Mouse (Mus musculus) CD4-positive, CD25-positive, alpha-beta regulatory T cell, adult 4 months (primary cell): Measurements from ENCODE around the gene Ankrd1. TPM values are rescaled to one million over a fixed set of nuclear protein-coding genes. Genes with fewer than 3 reads are reported as not detected.

Source experiments
- ATAC-seq: one replicate; pipeline ENCODE4 v1.8.0; 2017
- polyA plus RNA-seq, 2 experiments: library from polyadenylated mRNA; unstranded; fragments of 100-300 nt; shearing (Covaris generic); gene quantifications; one replicate each; pipeline ENCODE4 v1.2.1; 2017

The Ankrd1 gene
- polyA plus RNA-seq, 2 experiments from 2014 or later: not detected

DNA sequence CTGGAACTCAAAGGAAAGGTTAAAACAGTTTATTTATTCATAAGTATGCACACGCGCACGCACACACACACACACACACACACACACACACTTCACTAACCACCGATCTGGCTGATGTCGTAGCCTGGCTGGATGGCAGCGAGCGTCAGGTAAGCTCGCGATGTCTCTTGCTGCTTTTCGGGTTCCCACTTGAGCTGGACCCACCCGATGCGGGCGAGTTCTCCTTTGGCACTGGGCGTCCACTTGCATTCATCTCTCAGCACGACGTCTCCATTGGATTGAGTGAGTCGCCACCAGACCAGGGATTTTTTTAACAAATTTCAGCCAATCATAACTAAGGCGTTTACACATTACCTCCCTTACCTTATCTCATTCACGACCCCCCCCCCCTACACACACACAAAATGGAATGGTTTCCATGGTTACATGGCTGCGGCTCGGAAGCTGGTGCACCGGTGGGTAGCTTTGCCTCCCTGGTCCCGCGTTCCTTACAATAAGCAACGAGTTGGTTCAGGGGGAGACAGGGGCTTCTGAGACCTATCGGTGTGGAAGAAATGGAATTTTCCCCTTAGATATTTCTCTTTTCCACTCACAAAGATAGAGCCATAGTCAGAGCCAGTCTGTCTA lies 10.5 kb downstream of the Ankrd1 start:
- no peak for ATAC-seq

DNA sequence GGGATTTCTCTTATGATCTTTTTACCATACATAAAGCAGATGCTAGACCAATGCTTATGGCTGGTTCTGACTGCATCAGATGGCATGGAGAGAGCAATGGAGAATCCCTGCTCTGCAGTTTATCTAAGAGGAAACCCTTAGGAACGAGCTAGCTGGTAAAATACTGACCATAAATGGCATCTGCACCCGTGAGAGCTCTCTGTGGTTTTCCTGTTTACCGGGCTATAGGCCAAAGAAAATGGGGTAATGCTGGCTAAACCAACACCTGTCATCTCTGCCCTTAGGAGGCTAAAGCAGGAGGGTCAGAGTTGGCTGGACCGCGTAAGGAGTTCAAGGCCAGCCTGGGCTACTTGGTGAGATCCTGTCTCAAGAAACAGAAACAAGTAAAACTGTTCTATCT lies 16.0 kb downstream of the Ankrd1 start:
- no peak for ATAC-seq

DNA sequence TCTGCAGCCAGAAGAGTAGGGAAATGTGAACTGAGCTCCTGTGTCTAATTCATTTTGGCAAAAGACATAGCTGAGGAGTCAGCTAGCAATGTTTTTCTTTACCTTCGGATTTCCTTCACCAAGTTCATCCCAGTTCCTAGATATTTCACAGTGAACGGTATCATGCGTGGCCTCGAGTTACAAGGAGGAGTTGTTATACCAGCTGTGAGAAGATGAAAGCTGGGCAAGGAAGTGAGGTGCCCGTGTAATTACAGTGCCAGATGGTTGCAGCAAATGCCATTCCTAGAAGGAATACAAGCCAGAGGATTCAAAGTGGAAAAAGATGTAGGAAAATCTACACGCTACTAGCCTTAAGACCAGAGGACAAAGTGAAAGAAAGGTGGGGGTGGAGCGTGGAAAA lies 21.0 kb downstream of the Ankrd1 start:
- no peak for ATAC-seq

DNA sequence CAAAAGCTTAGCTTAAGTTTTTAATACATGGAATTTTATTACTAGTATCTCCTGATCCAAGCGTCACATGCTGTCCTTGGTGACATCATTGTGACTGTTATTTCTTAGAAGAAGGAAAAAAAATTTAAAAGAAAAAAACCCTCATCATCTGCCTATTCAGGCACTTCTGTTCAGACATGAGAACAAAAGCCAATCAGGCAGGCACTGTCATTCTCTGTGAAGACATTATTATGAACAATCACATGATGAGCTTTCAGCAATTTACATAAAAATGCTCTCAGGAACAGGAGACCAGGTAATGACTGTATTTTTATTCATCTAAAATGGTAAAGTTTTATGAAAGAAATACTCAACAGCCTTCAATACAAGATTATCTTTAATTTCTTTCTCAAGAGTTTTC lies 21.6 kb downstream of the Ankrd1 start:
- no peak for ATAC-seq

DNA sequence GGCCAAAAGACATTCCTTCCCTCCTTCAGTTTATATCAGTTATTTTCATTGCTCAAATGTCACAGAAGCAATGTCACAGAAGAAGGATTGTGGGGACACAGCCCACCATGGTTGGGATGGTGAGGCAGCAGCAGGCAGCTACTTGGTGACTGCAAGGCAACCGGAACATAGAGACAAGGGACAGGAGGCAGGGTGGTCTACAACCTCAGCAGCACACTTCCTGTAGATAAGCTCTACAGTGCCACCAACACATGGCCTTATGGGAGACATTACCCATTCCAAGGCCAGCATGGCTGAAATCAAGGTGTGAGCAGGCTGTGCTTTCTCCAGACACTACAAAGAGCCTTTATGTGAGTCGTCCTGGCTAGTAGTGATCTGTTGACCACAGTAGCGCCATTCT lies 22.7 kb downstream of the Ankrd1 start:
- ATAC-seq: no peak

DNA sequence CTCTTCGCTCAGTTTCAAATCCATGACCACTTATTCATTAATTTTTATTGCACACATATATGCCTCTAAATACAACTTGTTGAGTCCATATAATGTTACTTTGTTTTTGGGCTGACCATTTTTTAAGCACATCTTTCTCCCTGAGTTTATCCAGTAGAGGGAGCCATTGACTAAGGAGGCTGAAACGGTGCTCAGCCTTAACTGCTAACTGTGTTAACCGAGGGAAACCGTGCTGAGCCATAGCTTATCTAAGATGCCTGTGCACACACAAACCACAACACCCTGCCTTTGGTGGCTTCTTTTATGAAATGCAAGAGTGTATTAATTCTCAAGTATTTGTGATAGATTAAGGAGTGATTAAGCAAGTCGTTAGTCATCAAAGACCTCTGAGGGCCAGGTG lies 29.1 kb downstream of the Ankrd1 start:
- ATAC-seq: no peak

DNA sequence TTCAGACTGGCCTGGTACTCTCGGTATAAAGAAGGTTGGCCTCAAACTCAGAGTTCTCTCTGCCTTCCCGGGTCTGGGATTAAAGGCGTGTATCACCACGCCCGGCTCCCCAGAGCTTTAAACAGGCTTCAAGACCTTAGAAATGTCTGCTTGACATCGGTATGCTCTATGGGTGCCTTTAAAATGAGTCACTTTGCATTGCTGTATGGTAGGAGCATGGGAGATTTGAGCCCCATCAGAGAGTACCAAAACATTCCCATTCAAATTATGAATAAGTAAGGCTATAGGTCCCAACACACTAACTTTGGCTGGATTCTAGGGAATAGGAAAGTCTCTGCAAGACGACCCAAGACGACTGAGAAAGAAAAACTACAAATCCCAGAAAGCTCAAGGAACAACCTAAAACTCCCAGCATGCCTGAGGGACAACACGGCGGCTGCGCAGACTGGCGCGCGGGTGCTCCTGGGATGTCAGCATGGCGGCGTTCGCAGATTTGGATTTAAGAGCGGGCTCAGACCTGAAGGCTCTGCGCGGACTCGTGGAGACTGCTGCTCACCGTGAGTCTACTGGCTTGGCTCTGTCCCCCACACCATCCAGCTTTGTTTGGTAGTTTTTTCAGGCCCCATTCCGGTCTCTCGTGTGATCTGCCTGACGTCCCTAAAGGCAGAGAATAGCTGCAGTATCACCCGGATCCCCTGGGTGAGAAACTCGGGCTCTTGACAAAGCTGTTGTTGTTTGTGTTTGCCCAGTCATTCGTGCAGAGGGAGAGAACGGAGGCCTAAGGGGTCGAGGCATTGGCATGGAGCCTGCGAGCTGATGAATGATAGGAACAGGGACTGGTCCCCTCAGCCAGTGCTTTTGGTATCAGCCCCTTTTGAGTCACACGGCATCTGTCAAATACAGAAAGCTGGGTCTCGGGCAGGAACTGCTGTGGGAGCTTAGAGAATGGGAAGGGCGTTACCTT lies 36.4 kb downstream of the Ankrd1 start, which contains the start of gene Rpp30:
TSS of gene Rpp30 (plus strand) at position 455 of the 964 bp plus-strand sequence.
- ATAC-seq: peak; percentile 94

DNA sequence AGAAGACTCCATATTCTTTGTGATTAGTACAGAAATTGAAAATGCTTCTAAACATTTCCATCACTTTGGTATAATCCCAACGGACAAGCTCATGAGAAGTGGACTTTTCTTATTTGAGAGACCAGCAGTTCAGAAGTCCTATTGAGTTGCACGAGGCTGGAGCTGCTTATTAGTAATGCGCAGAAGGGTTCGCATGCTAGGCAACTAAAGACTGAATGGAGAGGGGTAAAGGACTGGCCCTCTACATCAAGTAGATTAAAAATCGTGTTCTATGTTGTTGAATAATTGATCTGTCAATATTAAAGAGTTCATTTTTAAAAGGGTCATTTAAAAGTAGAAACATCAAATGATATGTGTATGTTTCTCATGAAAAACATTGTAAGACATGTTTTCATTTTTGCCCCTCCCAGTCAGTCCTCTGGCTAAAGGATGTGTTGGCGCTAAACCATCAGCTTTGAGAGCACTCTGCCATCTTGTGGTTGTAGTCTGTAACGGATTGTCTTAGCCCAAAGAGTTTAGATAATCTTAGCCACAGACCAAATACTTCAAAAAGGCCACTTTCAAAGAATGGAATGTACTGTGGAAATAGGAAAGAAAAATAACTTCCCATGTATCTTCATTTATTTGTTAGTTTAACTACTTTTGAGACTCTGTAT lies 37.2 kb downstream of the Ankrd1 start:
- ATAC-seq: peak; percentile 80

DNA sequence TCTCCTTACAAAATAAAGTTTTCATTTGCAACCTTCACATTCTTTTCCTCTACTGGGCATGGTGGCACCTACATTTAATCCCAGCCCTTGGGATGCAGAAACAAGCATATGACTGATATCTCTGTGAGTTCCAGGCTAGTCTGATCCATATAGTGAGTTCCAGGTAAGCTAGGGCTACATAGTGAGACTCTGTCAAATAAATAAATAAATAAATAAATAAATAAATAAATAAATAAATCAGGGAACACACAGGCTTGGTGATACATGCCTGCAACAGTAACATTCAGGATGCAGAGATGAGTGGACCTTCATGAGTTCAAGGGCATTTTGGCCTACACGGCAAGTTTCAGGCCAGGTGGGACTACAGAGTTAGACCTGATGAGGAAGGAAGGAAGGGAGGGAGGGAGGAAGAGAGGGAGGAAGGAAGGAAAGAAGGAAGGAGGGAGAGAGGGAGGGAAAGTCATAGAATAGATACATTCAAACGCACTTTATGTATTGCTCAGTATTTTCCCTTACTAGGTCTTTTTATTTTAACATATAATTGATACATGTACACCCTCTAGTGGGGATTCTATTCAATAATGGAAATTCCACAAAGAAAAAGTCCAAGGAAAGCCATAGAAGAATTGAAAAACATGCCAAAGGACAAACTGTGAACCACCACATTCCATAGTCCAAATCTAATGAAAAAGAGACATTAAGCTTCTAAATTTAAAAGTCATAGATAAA lies 56.9 kb downstream of the Ankrd1 start:
- ATAC-seq: no peak

Other genes starting within 250 kb of the Ankrd1 start
- gene Htr7, start 62.6 kb downstream of the Ankrd1 start, polyA plus RNA-seq: not detected
- gene Rpp30, start 36.4 kb downstream of the Ankrd1 start, polyA plus RNA-seq: 10 to 100 TPM; 42.7 to 50.3 TPM
- 10 to 100 TPM; 43.5 to 51.8 TPM for gene Pcgf5, start 228.2 kb upstream of the Ankrd1 start, polyA plus RNA-seq